Mouse (Mus musculus): ENCODE results near the gene Nadk2. TPM values are rescaled to one million over a fixed set of nuclear protein-coding genes. Genes with fewer than 3 reads are reported as not detected.

Nadk2 gene
- 10 to 100 TPM; 43.1 to 44.1 TPM for total RNA-seq (2021)
- long read RNA-seq, experiment 1, full-length matches to known transcripts, result 36 of 90 reads
- long read RNA-seq, experiment 1, partial matches to known transcripts, result 8 of 90 reads
- long read RNA-seq, experiment 1, other reads (novel, unspliced or antisense), result 46 of 90 reads
- long read RNA-seq, experiment 2, full-length matches to known transcripts, result 42 of 94 reads
- long read RNA-seq, experiment 2, partial matches to known transcripts, result 11 of 94 reads
- long read RNA-seq, experiment 2, other reads (novel, unspliced or antisense), result 41 of 94 reads

GRCm38 (mm10) chr15:9070912-9071555 is at the start of gene Nadk2:
Gene Nadk2, plus strand, starts transcription at chr15:9071260.
- intact Hi-C loops (cut with DNase I), result loop anchor here (2.0 kb wide), 1 partner anchor 70 kb away; the partner anchor contains the start of gene Lmbrd2
- peak; percentile 98 to 99 for DNase-seq

- DNase-seq, result no peak
Observed at GRCm38 (mm10) chr15:9055704-9056103, 15.4 kb upstream of the Nadk2 start.

GRCm38 (mm10) chr15:9059856-9060255 is 11.2 kb upstream of the Nadk2 start:
- intact Hi-C loops (cut with DNase I), result no loop called here

More at GRCm38 (mm10) chr15:9055704-9056103, 15.4 kb upstream of the Nadk2 start:
- intact Hi-C loops (cut with DNase I), result no loop called here

GRCm38 (mm10) chr15:9061150-9061882 is 9.7 kb upstream of the Nadk2 start:
- no peak for DNase-seq
- intact Hi-C loops (cut with DNase I), result no loop called here

More at GRCm38 (mm10) chr15:9059856-9060255, 11.2 kb upstream of the Nadk2 start:
- no peak for DNase-seq

- no peak for DNase-seq
- intact Hi-C loops (cut with DNase I), result no loop called here
Observed at GRCm38 (mm10) chr15:9068881-9069280, 2.2 kb upstream of the Nadk2 start.

- intact Hi-C loops (cut with DNase I), result loop anchor here (2.0 kb wide), 1 partner anchor 70 kb away; the partner anchor contains the start of gene Lmbrd2
- DNase-seq, result no peak
Observed at GRCm38 (mm10) chr15:9070353-9070752, 707 bp upstream of the Nadk2 start.

- DNase-seq, result peak; percentile 49 to 60
- intact Hi-C loops (cut with DNase I), result loop anchor here (2.0 kb wide), 1 partner anchor 69 kb away; the partner anchor contains the start of gene Lmbrd2
Observed at GRCm38 (mm10) chr15:9071556-9072544, 790 bp downstream of the Nadk2 start.

GRCm38 (mm10) chr15:9072630-9073029 is 1.6 kb downstream of the Nadk2 start:
- peak in 1 of 2 experiments; percentile 30 for DNase-seq
- intact Hi-C loops (cut with DNase I), result no loop called here

GRCm38 (mm10) chr15:9073067-9073608 is 2.1 kb downstream of the Nadk2 start:
- intact Hi-C loops (cut with DNase I), result no loop called here

GRCm38 (mm10) chr15:9073684-9074083 is 2.6 kb downstream of the Nadk2 start:
- intact Hi-C loops (cut with DNase I), result no loop called here
- no peak for DNase-seq

More at GRCm38 (mm10) chr15:9073067-9073608, 2.1 kb downstream of the Nadk2 start:
- no peak for DNase-seq

GRCm38 (mm10) chr15:9074139-9074538 is 3.1 kb downstream of the Nadk2 start:
- intact Hi-C loops (cut with DNase I), result no loop called here
- DNase-seq, result no peak

GRCm38 (mm10) chr15:9074671-9075070 is 3.6 kb downstream of the Nadk2 start:
- DNase-seq, result peak; percentile 29 to 52
- intact Hi-C loops (cut with DNase I), result no loop called here

GRCm38 (mm10) chr15:9075608-9076200 is 4.6 kb downstream of the Nadk2 start:
- DNase-seq, result no peak
- intact Hi-C loops (cut with DNase I), result no loop called here

- intact Hi-C loops (cut with DNase I), result no loop called here
- DNase-seq, result peak in 1 of 2 experiments; percentile 29
Observed at GRCm38 (mm10) chr15:9078481-9079300, 7.6 kb downstream of the Nadk2 start.

GRCm38 (mm10) chr15:9079626-9080025 is 8.6 kb downstream of the Nadk2 start:
- intact Hi-C loops (cut with DNase I), result no loop called here
- no peak for DNase-seq

- intact Hi-C loops (cut with DNase I), result no loop called here
- DNase-seq, result no peak
Observed at GRCm38 (mm10) chr15:9080206-9080605, 9.1 kb downstream of the Nadk2 start.

GRCm38 (mm10) chr15:9081294-9081693 is 10.2 kb downstream of the Nadk2 start:
- intact Hi-C loops (cut with DNase I), result no loop called here
- DNase-seq, result no peak

GRCm38 (mm10) chr15:9082753-9083152 is 11.7 kb downstream of the Nadk2 start:
- DNase-seq, result peak in 1 of 2 experiments; percentile 33
- intact Hi-C loops (cut with DNase I), result no loop called here

All from heart, postnatal 14 days (tissue).